Mouse (Mus musculus) heart, embryonic 12.5 days (tissue): ENCODE measurements around the gene Gm3460. TPM values are rescaled to one million over a fixed set of nuclear protein-coding genes. Genes with fewer than 3 reads are reported as not detected.
A peak's percentile ranks its signal among the peaks of the same experiment; 100 is the strongest.
"Not testable (repeated sequence)": the region's sequence is repeated elsewhere in the genome, so short reads cannot be mapped to it uniquely, and the experiment has no call there.

Experiments used
- ATAC-seq: fragments of 200-750 bp; cut with Nextera tagmentation; 2 replicates; pipeline ENCODE4 v1.8.0; 2017; ENCODE audit warnings: moderate TSS enrichment, moderate library complexity; ENCODE audit not compliant: insufficient number of reproducible peaks, low FRiP score
- H3K27ac ChIP-seq: fragments of 300-500 bp; sonication (generic); 2 replicates; pipeline ENCODE4 v1.5.1; 2016; ENCODE audit warnings: mild to moderate bottlenecking, moderate library complexity; ENCODE audit not compliant: poor library complexity, severe bottlenecking
- H3K27me3 ChIP-seq: fragments of 300-500 bp; sonication (generic); replicated peaks from 2 replicates; pipeline ENCODE4 v1.6.1; 2016; ENCODE audit warnings: mild to moderate bottlenecking, moderate library complexity
- H3K36me3 ChIP-seq: fragments of 300-500 bp; sonication (generic); 2 replicates; pipeline ENCODE4 v1.6.1; 2016; ENCODE audit warnings: mild to moderate bottlenecking, moderate library complexity
- H3K4me1 ChIP-seq: fragments of 300-500 bp; sonication (generic); replicated peaks from 2 replicates; pipeline ENCODE4 v1.6.1; 2016; ENCODE audit warnings: mild to moderate bottlenecking
- H3K4me2 ChIP-seq: fragments of 300-500 bp; sonication (generic); 2 replicates; pipeline ENCODE4 v1.6.1; 2016; ENCODE audit warnings: mild to moderate bottlenecking, moderate library complexity
- H3K4me3 ChIP-seq: fragments of 300-500 bp; sonication (generic); 2 replicates; pipeline ENCODE4 v1.5.1; 2016; ENCODE audit warnings: mild to moderate bottlenecking
- H3K9ac ChIP-seq: fragments of 300-500 bp; sonication (generic); 2 replicates; pipeline ENCODE4 v1.6.1; 2016; ENCODE audit warnings: mild to moderate bottlenecking, moderate library complexity
- H3K9me3 ChIP-seq: fragments of 300-500 bp; sonication (generic); replicated peaks from 2 replicates; pipeline ENCODE4 v1.6.1; 2016; ENCODE audit warnings: mild to moderate bottlenecking, moderate library complexity
- WGBS: fragments of 180-500 bp; shearing (Covaris S2); methylation state at CpG from one replicate; pipeline ENCODE4 v1.1.7; 2016; 5-methylcytosine and 5-hydroxymethylcytosine counted together
- polyA plus RNA-seq: library from polyadenylated mRNA; unstranded; fragments of >200 nt; fragmentation: Nextera tagmentation; extraction: Ambion mirVana; gene quantifications from 2 replicates; pipeline ENCODE4 v1.2.1, GENCODE M21; 2016

Gene Gm3460
- not detected in 2 replicates for polyA plus RNA-seq

- H3K27ac ChIP-seq, H3K36me3 ChIP-seq, H3K9ac ChIP-seq, H3K4me1 ChIP-seq, H3K27me3 ChIP-seq, H3K9me3 ChIP-seq, ATAC-seq, H3K4me3 ChIP-seq, H3K4me2 ChIP-seq: not testable (repeated sequence)
- 57% methylated on average over 1 of the region's 2 CpGs for WGBS
Observed at GRCm38 (mm10) chr14:6622318-6622717, at the start of gene Gm3460. Gene Gm3460, minus strand, starts transcription at chr14:6622418.

GRCm38 (mm10) chr14:6606436-6606835 lies 15.8 kb downstream of the Gm3460 start:
- ATAC-seq, H3K9me3 ChIP-seq, H3K27ac ChIP-seq, H3K9ac ChIP-seq, H3K27me3 ChIP-seq, H3K4me2 ChIP-seq, H3K4me3 ChIP-seq, H3K36me3 ChIP-seq, H3K4me1 ChIP-seq: not testable (repeated sequence)
- WGBS: no CpG with 5 or more reads among the region's 1 CpGs

DNA sequence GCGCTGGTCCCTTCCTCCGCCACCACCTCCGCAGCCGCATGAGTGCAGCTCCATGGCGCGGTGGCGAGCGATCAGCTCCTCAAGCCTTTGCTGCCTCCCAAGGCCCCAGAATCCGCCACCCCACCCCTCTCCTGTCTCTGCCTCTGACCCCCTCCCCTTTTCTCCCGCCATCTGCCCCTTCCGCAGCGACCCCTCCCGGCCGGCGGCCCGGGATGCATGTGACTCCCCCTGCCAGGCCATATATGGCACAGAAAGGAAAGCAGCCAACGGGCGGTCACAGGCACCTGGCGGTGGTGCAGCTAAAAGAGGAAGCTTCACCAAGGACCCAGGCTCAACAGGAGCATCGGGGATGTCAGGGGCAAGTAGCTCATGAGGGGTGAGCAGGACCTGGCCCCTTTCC lies 17.2 kb downstream of the Gm3460 start:
- not testable (repeated sequence) for H3K27me3 ChIP-seq, H3K4me1 ChIP-seq, H3K36me3 ChIP-seq, H3K27ac ChIP-seq, H3K9me3 ChIP-seq, ATAC-seq
- H3K4me3 ChIP-seq: peak overlapping the region; percentile 48
- H3K4me2 ChIP-seq: peak overlapping the region; percentile 74
- peak overlapping the region; percentile 48; the same call in 1 of the 2 replicates for H3K9ac ChIP-seq
- 2% methylated on average over 16 of the region's 20 CpGs for WGBS

DNA sequence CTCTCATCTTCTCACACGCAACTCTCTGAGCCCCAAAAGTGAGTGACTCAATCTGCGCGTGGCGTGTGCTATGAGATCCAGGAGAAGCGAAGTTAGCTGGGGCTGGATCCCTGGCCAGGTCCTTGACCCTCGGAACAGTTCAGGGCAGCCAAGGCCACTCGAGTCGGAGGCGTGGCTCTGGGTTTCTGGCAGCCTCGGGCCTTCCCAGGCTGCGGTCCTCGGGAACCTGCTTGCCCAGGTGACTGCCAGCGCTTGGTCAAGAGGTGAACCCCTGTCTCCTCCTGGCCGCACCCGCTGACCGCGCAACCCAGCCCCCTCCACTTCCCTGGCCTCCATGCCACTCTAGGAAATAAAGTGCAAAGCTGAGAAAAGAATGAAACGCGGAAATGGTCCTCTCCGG lies 17.7 kb downstream of the Gm3460 start:
- peak overlapping the region; percentile 74 for H3K4me2 ChIP-seq
- not testable (repeated sequence) for H3K9me3 ChIP-seq, H3K27me3 ChIP-seq, H3K36me3 ChIP-seq, H3K27ac ChIP-seq, H3K4me1 ChIP-seq, ATAC-seq
- 0 out of 2 replicates have a peak overlapping the region, but pooled peaks have one; percentile 48 for H3K9ac ChIP-seq
- H3K4me3 ChIP-seq: peak overlapping the region; percentile 48
- 9% methylated on average over 17 of the region's 20 CpGs for WGBS

- H3K36me3 ChIP-seq, H3K27me3 ChIP-seq, H3K4me3 ChIP-seq, H3K4me2 ChIP-seq, H3K4me1 ChIP-seq, ATAC-seq, H3K27ac ChIP-seq, H3K9ac ChIP-seq, H3K9me3 ChIP-seq: not testable (repeated sequence)
- 30% methylated on average over 1 of the region's 2 CpGs for WGBS
Observed at GRCm38 (mm10) chr14:6590513-6590912, 31.7 kb downstream of the Gm3460 start, which contains the start of gene Gm3629. Gene Gm3629, minus strand, starts transcription at chr14:6590613.

Other genes starting within 250 kb of the Gm3460 start
- not detected in 2 replicates for gene Gm16440, start 232.1 kb downstream of the Gm3460 start, polyA plus RNA-seq
- gene Gm3591, start 209.9 kb downstream of the Gm3460 start, polyA plus RNA-seq: 2.7 and 3.2 TPM in 2 replicates
- gene Gm3594, start 177.8 kb downstream of the Gm3460 start, polyA plus RNA-seq: not detected in 2 replicates
- gene Gm8356, start 85.1 kb downstream of the Gm3460 start, polyA plus RNA-seq: not detected in 2 replicates
- 0.71 and 0.92 TPM in 2 replicates for gene Gm3629, start 31.8 kb downstream of the Gm3460 start, polyA plus RNA-seq
- gene Gm10251, start 61.8 kb upstream of the Gm3460 start, polyA plus RNA-seq: 0.26 TPM in 1 of 2 replicates, not detected in the other
- not detected in 2 replicates for gene Gm8050, start 97.8 kb upstream of the Gm3460 start, polyA plus RNA-seq
- 11.7 and 12.6 TPM in 2 replicates for gene Gm3636, start 119.9 kb upstream of the Gm3460 start, polyA plus RNA-seq
- gene Gm8362, start 152.0 kb upstream of the Gm3460 start, polyA plus RNA-seq: not detected in 2 replicates
- gene Gm3642, start 217.9 kb upstream of the Gm3460 start, polyA plus RNA-seq: not detected in 2 replicates